Mouse (Mus musculus) neural tube, embryonic 12.5 days (tissue): Measurements from ENCODE around the gene Uts2. TPM values are rescaled to one million over a fixed set of nuclear protein-coding genes. Genes with fewer than 3 reads are reported as not detected.

Source experiments
- ATAC-seq: fragments of 200-750 bp; cut with Nextera tagmentation; 2 replicates; pipeline ENCODE4 v1.8.0; 2017; ENCODE audit warnings: low read depth, mild to moderate bottlenecking, moderate TSS enrichment, moderate library complexity; ENCODE audit not compliant: low FRiP score
- H3K27ac ChIP-seq: fragments of 300-500 bp; sonication (generic); 2 replicates; pipeline ENCODE4 v1.5.1; 2016
- H3K27me3 ChIP-seq: fragments of 300-500 bp; sonication (generic); replicated peaks from 2 replicates; pipeline ENCODE4 v1.6.1; 2016; ENCODE audit warnings: mild to moderate bottlenecking
- H3K36me3 ChIP-seq: fragments of 300-500 bp; sonication (generic); 2 replicates; pipeline ENCODE4 v1.6.1; 2016; ENCODE audit warnings: mild to moderate bottlenecking
- H3K4me1 ChIP-seq: fragments of 300-500 bp; sonication (generic); 2 replicates; pipeline ENCODE4 v1.6.1; 2016
- H3K4me2 ChIP-seq: fragments of 300-500 bp; sonication (generic); replicated peaks from 2 replicates; pipeline ENCODE4 v1.6.1; 2016; ENCODE audit warnings: mild to moderate bottlenecking
- H3K4me3 ChIP-seq: fragments of 300-500 bp; sonication (generic); 2 replicates; pipeline ENCODE4 v1.5.1; 2016
- H3K9ac ChIP-seq: fragments of 300-500 bp; sonication (generic); 2 replicates; pipeline ENCODE4 v1.6.1; 2016; ENCODE audit warnings: mild to moderate bottlenecking
- H3K9me3 ChIP-seq: fragments of 300-500 bp; sonication (generic); 2 replicates; pipeline ENCODE4 v1.6.1; 2016; ENCODE audit warnings: mild to moderate bottlenecking
- WGBS: fragments of 180-500 bp; shearing (Covaris S2); methylation state at CpG from one replicate; pipeline ENCODE4 v1.1.7; 2016; 5-methylcytosine and 5-hydroxymethylcytosine counted together
- polyA plus RNA-seq: library from polyadenylated mRNA; unstranded; fragments of >200 nt; fragmentation: Nextera tagmentation; extraction: Ambion mirVana; gene quantifications from 2 replicates; pipeline ENCODE4 v1.2.1, GENCODE M21; 2016

The Uts2 gene
- polyA plus RNA-seq: 0.97 and 1.5 TPM in 2 replicates

GRCm38 (mm10) chr4:150996797-150997196 is at the start of gene Uts2:
Gene Uts2, plus strand, starts transcription at chr4:150997097.
- Histone ChIP-seq H3K9me3 (no peaks in the 10 kb centered on the region), H3K4me3 (no peak within 1 kb of the TSS), H3K36me3 (no peaks in the 10 kb centered on the region), H3K9ac (no peak within 1 kb of the TSS), H3K27me3 (no peaks in the 10 kb centered on the region), H3K27ac (no peak within 1 kb of the TSS), H3K4me1 (no peaks in the 10 kb centered on the region), H3K4me2 (no peak within 1 kb of the TSS)
- 90% methylated on average over 7 of the region's 7 CpGs for WGBS
- ATAC-seq: no peak

- no peak for ATAC-seq
- H3K36me3 ChIP-seq: no peaks in the 10 kb centered on the region
- H3K9ac ChIP-seq: no peak overlapping the region
- 86% methylated on average over 10 of the region's 10 CpGs for WGBS
- H3K9me3 ChIP-seq: no peaks in the 10 kb centered on the region
- H3K4me3 ChIP-seq: no peak overlapping the region
- no peaks in the 10 kb centered on the region for H3K4me1 ChIP-seq
- no peak overlapping the region for H3K27ac ChIP-seq
- no peak overlapping the region for H3K4me2 ChIP-seq
- no peaks in the 10 kb centered on the region for H3K27me3 ChIP-seq
These were observed 45.9 kb upstream of the Uts2 start for GRCm38 (mm10) chr4:150950972-150951371.

- no peak overlapping the region for H3K4me2 ChIP-seq
- H3K4me3 ChIP-seq: no peak overlapping the region
- H3K4me1 ChIP-seq: no peaks in the 10 kb centered on the region
- WGBS: 54% methylated on average over 13 of the region's 13 CpGs
- no peaks in the 10 kb centered on the region for H3K9me3 ChIP-seq
- peak; percentile 85 for ATAC-seq
- no peaks in the 10 kb centered on the region for H3K36me3 ChIP-seq
- peak overlapping the region; percentile 26; the same call in 1 of the 2 replicates for H3K27ac ChIP-seq
- no peak overlapping the region for H3K9ac ChIP-seq
- H3K27me3 ChIP-seq: no peaks in the 10 kb centered on the region
These were observed 40.4 kb upstream of the Uts2 start for GRCm38 (mm10) chr4:150956369-150957105.

- Histone ChIP-seq H3K4me1 (no peaks in the 10 kb centered on the region), H3K27ac (no peak overlapping the region), H3K4me2 (no peak overlapping the region), H3K9ac (no peak overlapping the region), H3K27me3 (no peaks in the 10 kb centered on the region), H3K36me3 (no peaks in the 10 kb centered on the region), H3K9me3 (no peaks in the 10 kb centered on the region), H3K4me3 (no peak overlapping the region)
- no peak for ATAC-seq
- WGBS: 68% methylated on average over 1 of the region's 1 CpGs
These were observed 39.8 kb upstream of the Uts2 start for GRCm38 (mm10) chr4:150957106-150957458.

GRCm38 (mm10) chr4:150958536-150958935 is 38.4 kb upstream of the Uts2 start:
- H3K36me3 ChIP-seq: no peaks in the 10 kb centered on the region
- ATAC-seq: no peak
- no peak overlapping the region for H3K9ac ChIP-seq
- no peaks in the 10 kb centered on the region for H3K9me3 ChIP-seq
- 89% methylated on average over 7 of the region's 7 CpGs for WGBS
- no peaks in the 10 kb centered on the region for H3K4me1 ChIP-seq
- H3K4me2 ChIP-seq: no peak overlapping the region
- H3K27me3 ChIP-seq: no peaks in the 10 kb centered on the region
- no peak overlapping the region for H3K4me3 ChIP-seq
- no peak overlapping the region for H3K27ac ChIP-seq

- no peak overlapping the region for H3K4me2 ChIP-seq
- H3K9me3 ChIP-seq: no peaks in the 10 kb centered on the region
- ATAC-seq: no peak
- no peak overlapping the region for H3K9ac ChIP-seq
- no peaks in the 10 kb centered on the region for H3K27me3 ChIP-seq
- no peak overlapping the region for H3K4me3 ChIP-seq
- WGBS: 74% methylated on average over 6 of the region's 6 CpGs
- H3K4me1 ChIP-seq: no peaks in the 10 kb centered on the region
- H3K36me3 ChIP-seq: no peaks in the 10 kb centered on the region
- H3K27ac ChIP-seq: no peak overlapping the region
These were observed 34.7 kb upstream of the Uts2 start for GRCm38 (mm10) chr4:150962231-150962630.

- ATAC-seq: no peak
- Histone ChIP-seq H3K9me3 (no peaks in the 10 kb centered on the region), H3K9ac (no peak overlapping the region), H3K27me3 (no peaks in the 10 kb centered on the region), H3K36me3 (no peaks in the 10 kb centered on the region), H3K4me1 (no peaks in the 10 kb centered on the region), H3K4me2 (no peak overlapping the region), H3K4me3 (no peak overlapping the region), H3K27ac (no peak overlapping the region)
- WGBS: 71% methylated on average over 2 of the region's 2 CpGs
These were observed 33.2 kb upstream of the Uts2 start for GRCm38 (mm10) chr4:150963711-150964110.

GRCm38 (mm10) chr4:150964635-150965554 is 32.0 kb upstream of the Uts2 start:
- WGBS: 13% methylated on average over 25 of the region's 25 CpGs
- Histone ChIP-seq H3K4me3 (no peak overlapping the region), H3K4me1 (no peaks in the 10 kb centered on the region), H3K36me3 (no peaks in the 10 kb centered on the region), H3K9ac (no peak overlapping the region), H3K27me3 (no peaks in the 10 kb centered on the region), H3K4me2 (peak overlapping the region; percentile 31), H3K27ac (no peak overlapping the region), H3K9me3 (no peaks in the 10 kb centered on the region)
- ATAC-seq: 0 out of 2 replicates have a peak, but pooled peaks have one; percentile 21

- Histone ChIP-seq H3K4me2 (no peak overlapping the region), H3K4me1 (no peaks in the 10 kb centered on the region), H3K36me3 (no peaks in the 10 kb centered on the region), H3K9me3 (no peaks in the 10 kb centered on the region), H3K27ac (no peak overlapping the region), H3K9ac (no peak overlapping the region), H3K27me3 (no peaks in the 10 kb centered on the region), H3K4me3 (no peak overlapping the region)
- ATAC-seq: no peak
- 72% methylated on average over 11 of the region's 11 CpGs for WGBS
These were observed 31.3 kb upstream of the Uts2 start for GRCm38 (mm10) chr4:150965555-150965951.

GRCm38 (mm10) chr4:150966556-150966955 is 30.3 kb upstream of the Uts2 start:
- Histone ChIP-seq H3K27me3 (no peaks in the 10 kb centered on the region), H3K9me3 (no peaks in the 10 kb centered on the region), H3K9ac (no peak overlapping the region), H3K4me1 (no peaks in the 10 kb centered on the region), H3K4me2 (no peak overlapping the region), H3K4me3 (no peak overlapping the region), H3K36me3 (no peaks in the 10 kb centered on the region), H3K27ac (no peak overlapping the region)
- ATAC-seq: no peak
- 26% methylated on average over 7 of the region's 7 CpGs for WGBS

- no peak overlapping the region for H3K4me3 ChIP-seq
- no peaks in the 10 kb centered on the region for H3K36me3 ChIP-seq
- H3K9ac ChIP-seq: no peak overlapping the region
- no peaks in the 10 kb centered on the region for H3K27me3 ChIP-seq
- H3K4me2 ChIP-seq: no peak overlapping the region
- 88% methylated on average over 8 of the region's 8 CpGs for WGBS
- no peak for ATAC-seq
- H3K9me3 ChIP-seq: no peaks in the 10 kb centered on the region
- H3K4me1 ChIP-seq: no peaks in the 10 kb centered on the region
- no peak overlapping the region for H3K27ac ChIP-seq
These were observed 27.9 kb upstream of the Uts2 start for GRCm38 (mm10) chr4:150968956-150969355.

GRCm38 (mm10) chr4:150973264-150973663 is 23.6 kb upstream of the Uts2 start:
- Histone ChIP-seq H3K9me3 (no peaks in the 10 kb centered on the region), H3K36me3 (no peaks in the 10 kb centered on the region), H3K4me3 (no peak overlapping the region), H3K4me1 (no peaks in the 10 kb centered on the region), H3K27ac (no peak overlapping the region), H3K9ac (no peak overlapping the region), H3K4me2 (no peak overlapping the region), H3K27me3 (no peaks in the 10 kb centered on the region; the same call in 1 of the 2 replicates)
- ATAC-seq: no peak
- 82% methylated on average over 8 of the region's 8 CpGs for WGBS
